Mouse (Mus musculus) G1E (cell line): ENCODE measurements around the gene Lysmd3.
A peak's percentile ranks its signal among the peaks of the same experiment; 100 is the strongest.

Experiments
- CTCF ChIP-seq: IDR thresholded peaks from 2 replicates; pipeline ENCODE4 v1.5.1; 2012; ENCODE audit warnings: low read depth, low read length, inconsistent platforms, mixed read lengths
- GATA1 ChIP-seq: IDR thresholded peaks from 2 replicates; pipeline ENCODE4 v1.6.1; 2012; ENCODE audit warnings: borderline replicate concordance, low read length, inconsistent platforms, mixed read lengths
- GATA2 ChIP-seq: IDR thresholded peaks from 2 replicates; pipeline ENCODE4 v1.6.1; 2012; ENCODE audit warnings: low read depth, low read length, inconsistent platforms, borderline replicate concordance
- POLR2AphosphoS5 ChIP-seq: IDR thresholded peaks from 2 replicates; pipeline ENCODE4 v1.6.1; 2012; ENCODE audit warnings: low read depth, low read length, inconsistent platforms; ENCODE audit not compliant: insufficient replicate concordance
- TAL1 ChIP-seq: conservative IDR thresholded peaks from 2 replicates; pipeline ENCODE4 v1.6.1; 2012; ENCODE audit warnings: low read depth, low read length, inconsistent platforms, mixed read lengths

DNA sequence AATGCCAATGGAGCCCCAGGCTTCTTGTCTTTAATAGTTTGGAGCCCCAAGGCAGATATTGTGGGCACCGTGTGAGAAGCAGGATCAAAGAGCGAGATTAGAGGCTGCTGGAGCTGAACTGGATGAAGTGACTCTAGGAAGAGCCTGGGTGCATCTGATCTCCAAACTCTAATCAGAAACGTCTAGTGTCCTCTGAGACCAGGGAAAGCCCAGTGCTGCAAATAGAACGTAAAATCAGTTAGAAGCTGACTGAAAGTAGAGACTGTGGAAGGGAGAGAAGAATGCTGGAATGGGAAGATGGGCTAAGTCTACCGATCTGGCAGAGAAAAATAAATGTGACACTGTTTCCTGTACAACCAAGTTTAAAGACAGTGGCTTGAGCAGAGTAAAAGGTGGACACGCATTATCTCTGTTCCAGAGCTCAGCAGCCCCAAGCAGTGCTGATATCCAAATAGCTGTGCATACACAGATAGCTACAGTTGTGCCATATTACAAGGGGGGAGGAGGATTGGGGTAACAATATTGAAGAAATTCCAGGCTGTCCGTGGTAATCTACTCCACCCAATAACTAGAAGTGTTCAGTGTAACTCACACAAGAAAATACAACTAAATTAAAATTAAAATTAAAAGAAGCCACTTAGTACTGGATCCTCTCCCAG is 14.8 kb upstream of the Lysmd3 start:
- no peak for TF ChIP-seq CTCF
- no peak for TF ChIP-seq GATA1
- peak; percentile 45; the same call in 1 of the 2 replicates for TF ChIP-seq TAL1
- TF ChIP-seq GATA2: no peak
- no peak for TF ChIP-seq POLR2AphosphoS5
